Mouse (Mus musculus): ENCODE data around the gene Eno3.

- TF ChIP-seq CTCF (IDR thresholded peaks at IDR 0.05; ENCODE audit: low read depth, low read length) (no peak), TAL1 (conservative IDR thresholded peaks at IDR 0.05; ENCODE audit: low read depth, low read length) (no peak), GATA1 (IDR thresholded peaks at IDR 0.05; ENCODE audit: borderline replicate concordance, low read length) (no peak), GATA2 (IDR thresholded peaks at IDR 0.05; ENCODE audit: borderline replicate concordance, low read depth, low read length) (no peak)
Observed at GRCm38 (mm10) chr11:70658521-70658920, 1.5 kb downstream of the Eno3 start.

Measured in G1E (cell line).